Mouse (Mus musculus) heart, adult 2 months (tissue): ENCODE results near the gene Camta1.

Experiments used
- CTCF ChIP-seq: fragments of 200-600 bp; IDR thresholded peaks from 2 replicates; pipeline ENCODE4 v1.8.1; 2022; ENCODE audit warnings: antibody characterized with exemption, mild to moderate bottlenecking, moderate library complexity
- EP300 ChIP-seq: fragments of 200-500 bp; IDR thresholded peaks from 2 replicates; pipeline ENCODE4 v1.6.1; 2011; ENCODE audit warnings: low read depth, low read length, control low read depth; ENCODE audit not compliant: insufficient read depth
- POLR2A ChIP-seq: fragments of 200-500 bp; IDR thresholded peaks from 2 replicates; pipeline ENCODE4 v1.6.1; 2011; ENCODE audit warnings: mild to moderate bottlenecking, low read depth, low read length, control low read depth; ENCODE audit not compliant: insufficient read depth

- TF ChIP-seq POLR2A (no peak), CTCF (no peak), EP300 (peak; percentile 51; the same call in 1 of the 2 replicates)
Measured at GRCm38 (mm10) chr4:151533451-151533850, 328.2 kb downstream of the Camta1 start.
